Mouse (Mus musculus): Measurements from ENCODE around the gene Camk1d.

The Camk1d gene

DNA sequence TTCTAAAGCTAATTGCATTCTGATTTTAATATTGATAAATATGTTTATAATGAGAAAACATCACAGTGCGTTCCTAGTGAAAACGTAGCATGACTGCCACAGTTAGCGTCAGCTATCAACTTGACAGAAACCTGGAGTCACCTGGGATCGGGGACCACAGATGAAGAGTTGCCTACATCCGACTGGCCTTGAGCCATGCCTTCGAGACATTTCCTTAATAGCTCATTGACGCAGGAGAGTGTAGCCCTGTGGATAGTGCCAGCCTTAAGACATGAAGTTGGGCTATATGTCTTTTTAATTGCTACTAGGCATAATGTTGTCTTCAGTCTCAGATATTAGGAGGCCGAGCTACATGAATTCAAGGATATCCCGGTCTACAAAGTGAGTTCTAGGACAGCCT lies 315.8 kb downstream of the Camk1d start:
- 70% methylated on average over 9 of the region's 9 CpGs for WGBS

DNA sequence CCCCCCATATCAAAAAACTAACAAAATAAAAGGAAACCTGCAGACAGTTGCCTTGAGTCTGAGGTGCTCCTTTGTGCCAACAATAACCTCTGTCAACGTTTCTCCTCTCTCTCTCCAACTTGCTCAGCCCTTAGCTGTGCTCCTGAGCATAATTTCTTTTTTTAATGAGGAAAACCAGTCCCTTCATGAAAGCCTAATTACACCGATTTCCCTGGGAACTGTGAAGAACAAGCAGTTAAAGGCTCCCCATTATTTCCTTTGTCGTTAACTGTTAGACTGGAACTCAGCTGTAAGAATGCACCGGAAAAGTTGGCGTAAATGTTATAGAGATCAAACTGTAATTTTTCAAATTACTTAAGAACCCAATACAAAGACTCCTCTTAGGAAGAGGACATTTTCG lies 316.3 kb downstream of the Camk1d start:
- WGBS: 58% methylated on average over 6 of the region's 6 CpGs

DNA sequence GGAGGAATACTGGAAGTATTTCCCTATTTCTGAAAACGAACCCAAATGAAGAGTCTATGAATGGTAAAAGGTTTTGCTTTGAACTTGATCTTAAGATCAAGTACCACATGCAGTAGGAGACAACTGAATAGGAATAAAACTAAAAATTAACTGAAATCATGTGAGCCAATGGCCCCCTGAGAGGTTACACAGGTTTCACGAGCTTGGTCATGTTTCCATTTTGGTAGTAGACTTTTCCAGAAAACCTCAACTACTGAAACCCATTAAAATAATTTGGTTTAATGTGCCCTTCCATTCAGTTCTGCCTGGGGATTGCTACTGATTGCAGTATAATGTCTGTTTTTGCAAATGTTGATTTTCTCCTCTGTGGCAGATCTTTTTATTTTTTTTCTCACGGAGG lies 316.8 kb downstream of the Camk1d start:
- 71% methylated on average over 3 of the region's 3 CpGs for WGBS

DNA sequence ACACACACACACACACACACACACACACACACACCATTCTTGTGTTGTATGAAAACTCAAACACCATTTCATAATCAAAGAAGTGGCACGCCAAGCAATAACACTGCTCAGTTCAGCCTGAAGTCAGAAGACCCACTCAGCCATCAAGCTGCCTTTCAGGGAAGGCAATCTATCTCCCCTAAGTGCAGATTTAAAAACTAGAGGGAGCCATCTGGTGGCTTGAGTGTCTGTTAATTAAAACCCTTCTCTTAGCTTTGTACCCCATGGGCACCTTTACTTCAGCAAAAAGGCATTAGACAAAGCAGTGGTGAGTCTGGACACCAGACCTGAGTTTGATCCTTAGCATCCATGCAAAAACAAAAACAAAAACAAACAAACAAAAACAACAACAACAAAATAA lies 317.9 kb downstream of the Camk1d start:
- WGBS: 59% methylated on average over 1 of the region's 1 CpGs

DNA sequence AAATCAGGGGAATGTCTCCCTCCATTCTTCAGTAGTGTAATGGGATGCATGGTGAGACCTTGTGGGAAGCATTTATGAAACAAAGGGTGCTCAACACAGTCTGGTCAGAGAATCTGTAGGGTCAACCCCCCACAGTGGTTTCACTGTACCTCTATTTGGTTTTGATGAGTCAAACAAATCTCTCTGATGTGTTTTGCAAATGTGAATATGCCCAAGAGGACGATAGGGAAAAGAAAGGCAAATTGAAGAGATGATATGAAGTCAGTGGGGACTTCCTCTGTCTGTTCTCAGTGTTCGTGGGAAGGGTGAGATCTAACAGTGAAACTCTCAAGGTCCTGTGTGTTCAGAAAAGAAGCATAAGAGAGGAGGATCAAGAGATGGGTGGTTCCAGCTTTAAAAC lies 318.4 kb downstream of the Camk1d start:
- 42% methylated on average over 2 of the region's 2 CpGs for WGBS

DNA sequence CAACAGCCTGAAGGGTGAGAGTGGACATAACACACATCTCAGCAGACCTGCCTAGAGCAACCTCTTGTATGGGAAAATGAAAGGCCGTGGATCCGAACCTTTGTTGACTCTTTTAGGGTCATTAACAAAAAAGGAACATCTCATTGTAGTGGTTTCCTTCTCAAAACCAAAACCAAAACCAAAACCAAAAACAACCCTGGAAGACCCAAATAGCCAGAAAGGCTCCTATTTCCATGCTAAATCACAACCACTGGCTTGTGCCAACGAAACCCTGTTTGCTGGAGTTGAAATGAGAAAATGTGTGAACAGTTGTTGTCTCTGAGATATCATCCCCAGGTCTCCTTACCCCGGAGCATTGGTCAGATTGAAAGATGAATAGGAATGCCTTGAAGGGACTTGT lies 321.8 kb downstream of the Camk1d start:
- WGBS: 77% methylated on average over 4 of the region's 4 CpGs

DNA sequence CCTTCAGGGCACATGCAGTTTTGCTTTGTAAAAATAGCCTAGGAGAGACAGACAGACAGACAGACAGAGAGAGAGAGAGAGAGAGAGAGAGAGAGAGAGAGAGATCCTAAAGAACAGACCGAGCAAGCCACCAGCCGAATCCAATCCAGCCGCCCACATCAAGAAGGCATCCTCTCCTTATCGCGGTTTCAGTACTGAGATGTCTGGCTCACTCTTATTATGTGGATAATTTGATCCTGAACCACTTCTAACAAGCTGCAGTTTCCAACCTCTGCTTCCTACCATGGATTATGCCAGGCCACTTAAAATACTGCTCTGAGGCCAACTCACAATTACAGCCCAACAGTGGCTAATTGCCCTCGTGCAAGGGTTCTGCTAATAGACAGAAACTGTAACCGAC lies 325.9 kb downstream of the Camk1d start:
- WGBS: 42% methylated on average over 7 of the region's 7 CpGs

DNA sequence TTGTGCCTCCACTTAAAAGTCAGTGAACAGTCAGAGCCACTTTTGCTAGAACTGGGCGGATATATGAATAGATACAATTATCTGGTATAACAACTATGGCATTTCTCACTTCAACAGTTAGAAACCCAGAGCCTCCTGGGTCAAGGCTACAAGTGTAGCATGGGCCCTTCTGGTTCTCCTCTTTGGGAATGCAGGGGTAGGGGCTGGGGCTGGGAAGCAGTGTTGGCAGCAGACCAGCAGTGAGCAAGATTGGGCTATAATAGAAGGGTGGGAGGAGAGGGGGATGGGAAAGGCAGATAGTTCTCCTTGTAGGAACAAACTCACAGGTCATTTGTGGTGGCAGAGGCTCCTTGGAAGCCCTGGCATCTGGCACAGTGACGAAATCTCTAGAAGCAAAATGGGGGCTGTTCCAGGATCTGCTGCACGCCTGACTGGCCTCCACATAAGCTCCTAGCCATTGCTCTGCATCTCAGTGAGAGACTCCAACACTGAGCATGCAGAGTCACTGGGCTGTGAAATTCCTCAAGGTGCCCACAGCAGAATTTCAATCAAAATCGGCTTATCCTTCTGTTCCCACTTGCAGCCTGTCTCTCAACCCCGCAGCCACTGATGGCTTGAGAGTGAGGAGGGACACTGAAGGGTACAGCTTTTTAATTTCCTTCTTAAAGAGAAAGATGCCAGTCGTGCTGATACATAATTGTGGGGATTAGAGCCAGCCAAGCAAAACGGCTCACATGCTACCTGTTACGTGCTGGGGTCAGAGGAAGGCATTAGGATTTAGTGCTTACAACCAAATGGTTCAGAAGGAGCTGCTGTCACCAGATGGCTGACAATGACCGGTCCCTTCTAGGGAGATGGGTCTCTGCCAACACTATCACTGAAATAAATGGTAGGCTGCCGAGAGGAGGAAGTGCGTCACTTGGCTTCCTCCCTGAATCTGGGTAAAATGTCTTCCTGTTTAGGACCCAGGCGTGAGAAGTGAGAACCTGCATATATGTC lies 332.3 kb downstream of the Camk1d start:
- WGBS: 42% methylated on average over 12 of the region's 12 CpGs

DNA sequence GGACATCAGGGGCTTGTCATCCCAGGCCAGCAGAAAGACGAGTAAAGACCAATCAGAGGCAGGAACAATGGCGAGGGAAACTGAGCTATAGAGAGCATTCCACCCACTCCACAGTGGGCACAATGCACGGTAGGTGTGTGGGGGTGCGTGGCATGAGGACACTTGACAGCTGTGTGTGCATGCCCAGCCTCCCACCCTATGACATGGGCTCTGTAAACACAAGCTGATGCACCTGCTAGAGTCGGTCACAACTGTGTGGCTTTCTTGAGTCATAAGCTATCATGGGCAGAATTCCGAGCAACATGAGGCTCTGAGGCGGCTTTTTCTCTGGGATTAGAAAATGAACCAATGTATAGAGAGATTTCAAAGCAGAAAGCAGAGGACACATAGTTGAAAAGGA lies 333.3 kb downstream of the Camk1d start:
- WGBS: 40% methylated on average over 7 of the region's 7 CpGs

DNA sequence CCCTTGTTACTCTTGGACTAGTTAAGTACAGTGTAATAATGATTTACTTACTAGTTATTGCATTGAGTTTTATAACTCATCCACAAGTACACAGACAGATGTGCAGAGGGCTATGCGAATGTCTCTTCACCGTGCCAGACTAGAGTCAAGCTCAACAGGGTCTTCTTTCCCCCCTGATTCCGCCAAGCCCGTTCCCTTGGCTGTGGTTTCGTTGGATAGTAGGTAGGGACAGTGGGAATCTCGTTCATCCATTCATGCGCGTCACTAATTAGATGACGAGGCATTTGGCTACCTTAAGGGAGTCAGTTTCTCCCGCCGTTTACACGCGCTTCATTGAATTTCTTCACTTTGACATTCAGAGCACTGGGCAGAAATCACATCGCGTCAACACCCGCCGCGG lies 335.4 kb downstream of the Camk1d start:
- WGBS: 49% methylated on average over 18 of the region's 18 CpGs

DNA sequence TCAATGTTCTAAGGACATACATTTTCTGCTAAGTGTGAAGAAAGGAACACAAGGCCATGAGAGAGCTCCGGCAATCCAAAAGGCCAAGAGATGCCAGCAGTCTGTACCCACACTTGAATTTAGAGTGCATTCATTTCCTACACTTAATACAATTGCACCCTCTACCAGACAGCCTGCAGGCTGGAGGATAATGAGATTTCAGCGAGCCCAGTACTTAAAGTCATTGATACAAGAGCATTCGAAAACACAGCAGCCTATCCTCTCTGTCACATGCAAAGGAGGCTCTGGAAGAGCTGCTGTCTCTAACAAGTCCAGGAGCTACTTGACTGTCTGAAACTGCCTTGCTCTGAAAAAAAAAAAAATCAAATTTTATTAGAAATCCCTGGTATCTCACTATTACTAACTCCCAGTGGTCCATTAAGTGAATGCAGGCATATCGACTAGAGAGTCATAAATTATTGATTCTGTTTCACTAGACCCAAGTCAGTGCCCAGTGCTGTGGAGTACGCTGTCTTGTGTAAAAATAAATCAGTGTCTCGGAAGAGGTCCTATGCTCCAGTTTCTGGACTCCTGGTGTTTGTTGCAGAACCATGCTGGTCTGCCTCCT lies 336.1 kb downstream of the Camk1d start:
- WGBS: 61% methylated on average over 6 of the region's 6 CpGs

DNA sequence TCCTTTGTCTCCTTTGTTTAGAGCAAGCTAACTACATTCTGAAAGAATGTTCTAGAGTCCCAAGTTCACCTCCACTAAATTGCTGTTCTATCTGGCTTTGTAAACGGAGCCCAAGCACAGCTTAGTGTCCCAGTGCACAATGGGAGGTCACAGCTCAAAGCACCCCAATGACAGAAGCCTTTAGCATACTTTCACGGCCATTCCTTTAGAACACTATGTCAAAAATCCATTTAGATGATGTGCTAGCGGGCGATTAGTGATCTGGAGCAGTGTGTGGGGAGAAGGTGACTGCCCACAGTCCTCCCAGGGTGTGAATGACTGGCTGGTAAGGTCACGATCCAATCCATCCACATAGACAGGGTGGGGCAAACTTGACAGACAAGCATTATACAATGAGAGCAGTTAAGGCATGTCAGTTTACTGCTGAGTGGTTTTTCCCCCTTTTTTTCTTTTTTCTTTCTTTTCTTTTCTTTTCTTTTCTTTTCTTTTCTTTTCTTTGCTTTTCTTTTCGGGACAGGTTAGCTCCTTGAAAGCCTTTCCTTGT lies 341.4 kb downstream of the Camk1d start:
- 86% methylated on average over 6 of the region's 6 CpGs for WGBS

DNA sequence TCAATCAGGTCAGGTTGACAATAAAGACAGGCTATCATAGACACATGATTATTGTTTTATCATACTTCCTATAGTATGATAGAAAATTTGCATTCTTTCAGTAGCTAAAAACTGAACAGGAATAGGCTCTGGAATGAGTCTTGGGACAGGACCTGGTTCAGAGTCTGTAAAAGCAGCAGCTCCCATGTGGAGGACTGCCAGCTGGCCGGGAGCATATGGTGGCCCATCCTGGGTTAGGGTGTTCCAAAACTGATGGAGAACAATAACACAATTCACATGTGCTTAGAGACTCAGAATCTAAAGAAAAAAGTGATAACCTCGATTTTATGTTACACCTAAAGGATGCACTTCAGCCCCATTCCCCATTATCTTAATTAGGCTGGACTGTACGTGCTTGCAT lies 343.0 kb downstream of the Camk1d start:
- 54% methylated on average over 3 of the region's 3 CpGs for WGBS

DNA sequence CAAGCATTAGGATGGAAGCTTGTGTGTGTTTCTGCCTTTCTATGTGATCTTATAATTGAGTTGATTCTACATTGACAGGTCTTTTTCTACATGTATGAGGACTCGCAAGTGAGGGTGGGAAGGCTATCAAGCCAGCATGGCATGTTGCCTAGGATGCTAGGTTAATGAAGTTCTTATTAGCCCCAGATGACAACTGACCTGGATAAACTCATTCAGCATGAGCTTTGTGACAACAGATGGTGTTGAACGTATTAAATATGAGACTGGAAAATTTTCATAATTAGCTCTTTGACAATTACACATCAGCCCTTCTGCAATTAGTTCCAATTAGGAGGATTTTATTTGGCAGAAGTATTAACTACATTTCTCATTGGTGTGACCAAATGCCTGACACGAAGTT lies 343.7 kb downstream of the Camk1d start:
- 51% methylated on average over 3 of the region's 3 CpGs for WGBS

DNA sequence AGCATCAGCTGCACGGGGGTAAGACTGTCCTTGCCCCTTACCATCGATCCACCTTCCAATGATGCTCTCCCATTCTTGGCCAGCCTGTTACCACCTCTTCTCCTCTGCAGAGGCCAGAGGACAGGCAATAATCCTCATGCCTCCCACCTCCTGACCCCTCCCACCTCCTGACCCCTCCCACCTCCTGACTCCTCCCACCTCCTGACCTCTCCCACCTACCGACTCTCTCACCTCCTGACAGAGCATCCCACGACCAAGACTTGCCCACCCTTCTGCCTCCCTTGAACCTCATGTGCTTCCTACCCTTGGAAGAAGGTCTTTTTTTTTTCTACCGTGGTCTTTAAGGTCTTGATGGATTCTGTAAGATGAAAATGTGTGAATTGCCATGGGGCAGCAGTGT lies 350.5 kb downstream of the Camk1d start:
- WGBS: 63% methylated on average over 5 of the region's 5 CpGs

DNA sequence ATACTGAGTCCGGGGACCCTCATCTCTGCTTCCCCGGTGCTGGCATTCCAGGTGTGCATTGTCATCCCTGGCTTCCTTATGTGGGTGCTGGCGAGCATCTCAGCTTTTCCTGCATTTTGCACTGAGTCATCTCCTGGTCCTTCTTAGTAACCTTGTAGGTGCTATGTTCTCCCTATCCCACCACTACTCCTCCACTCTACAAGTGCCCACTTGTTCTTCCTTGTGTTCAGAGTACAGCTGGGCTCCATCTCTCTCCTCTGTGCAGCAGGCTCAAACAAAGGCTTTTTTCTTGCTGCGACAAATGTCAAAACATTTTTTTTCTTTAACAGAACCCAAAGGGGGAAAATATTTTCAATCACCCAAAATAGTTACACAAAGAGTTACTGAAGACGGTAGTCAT lies 356.3 kb downstream of the Camk1d start:
- WGBS: 40% methylated on average over 5 of the region's 5 CpGs

DNA sequence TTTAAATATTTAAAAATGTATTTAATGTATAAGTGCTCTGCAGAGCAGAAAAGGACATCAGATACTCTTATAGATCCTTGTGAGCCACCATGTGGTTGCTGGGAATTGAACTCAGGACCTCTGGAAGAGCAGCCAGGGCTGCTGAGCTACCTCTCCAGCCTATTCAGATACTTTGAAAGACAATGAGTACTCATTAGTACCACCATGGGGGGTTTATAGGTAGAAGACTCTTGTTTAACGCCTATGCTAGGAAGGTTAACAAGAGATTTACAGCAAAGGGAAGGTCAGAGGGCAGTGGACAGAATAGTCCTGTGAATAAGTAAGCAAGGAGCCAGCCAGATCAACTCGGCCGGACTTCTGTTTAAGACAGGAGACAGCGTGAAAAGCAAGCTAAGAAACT lies 357.3 kb downstream of the Camk1d start:
- 84% methylated on average over 4 of the region's 4 CpGs for WGBS

DNA sequence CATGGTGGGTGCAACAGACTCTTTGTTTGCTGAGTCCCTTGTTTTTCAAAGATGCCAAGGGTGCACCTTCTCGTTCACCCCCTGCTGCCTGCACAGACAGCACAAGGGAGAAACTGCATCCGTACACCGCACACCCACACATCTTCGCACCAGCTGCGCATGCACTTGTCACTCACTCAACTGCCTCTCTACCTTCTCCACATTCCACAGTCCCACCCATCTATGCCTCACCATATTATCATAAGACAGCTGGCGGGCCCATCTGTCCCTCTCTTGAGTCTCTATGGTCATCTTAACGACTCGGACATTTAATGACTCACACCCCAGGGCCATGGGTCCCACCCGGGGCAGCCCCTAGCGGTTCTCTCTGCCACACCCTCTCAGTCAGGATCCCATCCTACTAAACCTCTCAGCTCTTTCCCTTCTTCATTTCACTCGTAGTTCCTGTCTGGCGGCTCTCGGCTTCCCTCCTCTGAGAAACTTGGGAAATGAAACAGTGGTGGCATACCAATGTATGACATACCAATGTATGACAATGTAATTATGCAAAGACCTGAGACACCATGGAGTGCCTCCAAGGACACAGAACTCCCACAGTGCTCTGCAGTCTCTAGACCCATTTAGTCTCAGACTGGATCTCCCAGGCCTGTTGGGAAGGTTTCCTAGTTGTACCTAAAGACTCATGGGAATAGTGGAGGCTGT lies 361.3 kb downstream of the Camk1d start:
- 62% methylated on average over 13 of the region's 13 CpGs for WGBS

DNA sequence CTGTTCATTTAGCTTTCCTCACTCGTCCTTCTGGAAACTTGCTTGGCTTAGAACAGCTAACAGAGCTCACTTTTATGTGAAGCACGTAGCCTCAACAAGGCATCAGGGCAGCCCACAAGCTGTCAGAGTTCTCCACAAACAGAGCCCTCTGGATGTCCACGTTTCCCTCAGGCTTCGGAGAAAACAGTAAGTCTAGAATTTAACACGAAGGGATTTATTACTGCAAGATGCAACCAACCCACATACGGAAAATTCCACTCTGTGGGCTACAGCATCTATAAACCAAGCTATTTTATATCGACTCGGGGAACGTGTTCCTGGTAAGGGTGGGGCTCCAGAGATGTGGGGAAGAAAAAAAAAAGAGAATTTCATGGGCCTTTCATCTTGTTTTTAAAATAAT lies 369.0 kb downstream of the Camk1d start:
- 44% methylated on average over 9 of the region's 9 CpGs for WGBS

DNA sequence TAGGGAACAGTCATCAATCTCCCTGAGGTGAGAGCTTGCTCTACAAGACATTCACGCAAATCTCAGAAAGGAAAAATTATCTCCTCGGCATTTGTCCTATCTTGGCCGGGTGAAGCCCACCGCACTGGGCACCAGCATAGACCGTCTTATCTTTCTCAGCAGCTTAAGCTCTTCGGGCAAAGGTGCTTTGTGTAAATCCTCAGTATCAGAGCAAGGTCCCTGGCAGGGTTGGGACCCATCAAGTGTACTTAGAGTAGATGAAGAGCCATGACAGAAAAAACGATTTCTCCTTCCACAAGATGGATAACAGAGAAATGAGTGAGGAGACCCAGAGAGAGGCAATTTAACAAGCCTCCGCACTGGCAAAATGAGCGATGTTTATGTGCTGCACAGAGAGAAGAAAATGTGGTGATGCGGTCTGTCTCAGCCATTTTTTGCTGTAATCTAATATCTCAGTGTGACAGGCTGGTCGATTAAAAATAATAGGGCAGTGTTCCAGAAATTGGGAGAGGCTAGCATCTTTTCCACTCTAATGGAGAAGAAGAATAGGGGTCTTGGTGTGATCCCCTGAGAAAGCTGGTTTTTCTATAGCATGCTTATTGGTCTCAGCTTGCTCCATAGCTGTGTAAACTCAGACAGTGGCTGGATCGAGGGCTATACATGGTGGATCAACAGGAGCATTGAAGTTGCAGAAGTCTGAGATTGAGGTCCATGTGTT lies 386.6 kb downstream of the Camk1d start:
- WGBS: 83% methylated on average over 12 of the region's 12 CpGs

DNA sequence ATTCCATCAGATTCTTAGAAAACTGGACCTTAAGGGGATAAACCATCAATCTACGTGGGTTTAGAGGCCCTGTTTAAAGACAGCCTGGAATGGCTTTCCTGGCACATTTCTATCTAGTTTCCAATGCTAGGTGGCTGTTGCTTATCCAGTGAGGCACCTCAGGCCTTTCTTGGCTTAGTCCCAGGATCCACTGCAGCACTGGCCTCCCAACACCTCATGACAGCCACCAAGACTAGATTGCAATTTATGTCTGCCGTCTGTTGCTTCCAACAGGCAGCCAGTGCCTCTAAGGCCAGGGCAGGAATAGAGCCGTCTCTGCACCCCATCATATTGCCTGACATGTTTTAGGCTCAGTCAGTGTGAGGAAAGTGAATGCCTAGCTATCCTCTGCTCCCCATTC lies 389.5 kb downstream of the Camk1d start:
- 70% methylated on average over 3 of the region's 3 CpGs for WGBS

Measured in cerebral cortex, adult 2 months (tissue).